Mouse (Mus musculus) kidney, postnatal 0 days (tissue): ENCODE measurements around the gene Sf1. TPM values are rescaled to one million over a fixed set of nuclear protein-coding genes. Genes with fewer than 3 reads are reported as not detected.

ENCODE experiments used
- ATAC-seq: fragments of 200-750 bp; cut with Nextera tagmentation; replicated peaks from 2 replicates; pipeline ENCODE4 v1.8.0; 2017; ENCODE audit warnings: low read depth, moderate number of reproducible peaks, moderate TSS enrichment, moderate library complexity; ENCODE audit not compliant: low FRiP score
- DNase-seq: peaks from one replicate; pipeline ENCODE4 v3.0.0-alpha.2; 2016; ENCODE audit warnings: low spot score
- H3K27ac ChIP-seq: fragments of 300-500 bp; sonication (generic); 2 replicates; pipeline ENCODE4 v1.5.1; 2014; ENCODE audit warnings: mild to moderate bottlenecking
- H3K27me3 ChIP-seq: fragments of 300-500 bp; sonication (generic); 2 replicates; pipeline ENCODE4 v1.6.1; 2014; ENCODE audit warnings: low read length, mixed read lengths; ENCODE audit not compliant: insufficient read depth
- H3K36me3 ChIP-seq: fragments of 300-500 bp; sonication (generic); 2 replicates; pipeline ENCODE4 v1.6.1; 2014; ENCODE audit warnings: low read length, mixed read lengths; ENCODE audit not compliant: insufficient read depth
- H3K4me1 ChIP-seq: fragments of 300-500 bp; sonication (generic); replicated peaks from 2 replicates; pipeline ENCODE4 v1.6.1; 2014; ENCODE audit warnings: antibody characterized with exemption, low read length, mixed read lengths; ENCODE audit not compliant: insufficient read depth
- H3K4me2 ChIP-seq: fragments of 300-500 bp; sonication (generic); 2 replicates; pipeline ENCODE4 v1.6.1; 2014; ENCODE audit warnings: mild to moderate bottlenecking, low read length, moderate library complexity, mixed read lengths
- H3K4me3 ChIP-seq: fragments of 300-500 bp; sonication (generic); replicated peaks from 2 replicates; pipeline ENCODE4 v1.5.1; 2014; ENCODE audit warnings: low read depth, low read length
- H3K9ac ChIP-seq: fragments of 300-500 bp; sonication (generic); 2 replicates; pipeline ENCODE4 v1.6.1; 2014; ENCODE audit warnings: low read depth, low read length
- H3K9me3 ChIP-seq: fragments of 300-500 bp; sonication (generic); replicated peaks from 2 replicates; pipeline ENCODE4 v1.6.1; 2016; ENCODE audit warnings: low read length, inconsistent platforms, mixed read lengths
- CTCF ChIP-seq: IDR thresholded peaks from 2 replicates; pipeline ENCODE4 v1.5.1; 2016; ENCODE audit warnings: antibody characterized with exemption, low read depth, mild to moderate bottlenecking, moderate library complexity
- WGBS: fragments of 180-500 bp; shearing (Covaris S2); extraction: QIAGEN DNeasy Blood & Tissue Kit; methylation state at CpG from one replicate; pipeline ENCODE4 v1.1.7; 2014; 5-methylcytosine and 5-hydroxymethylcytosine counted together
- polyA plus RNA-seq: library from polyadenylated mRNA; unstranded; fragments of >200 nt; fragmentation: Nextera tagmentation; extraction: Ambion mirVana; gene quantifications from 2 replicates; pipeline ENCODE4 v1.2.1, GENCODE M21; 2015

Gene Sf1
- polyA plus RNA-seq, 1 experiment from 2014 or later, result 91.1 TPM

DNA sequence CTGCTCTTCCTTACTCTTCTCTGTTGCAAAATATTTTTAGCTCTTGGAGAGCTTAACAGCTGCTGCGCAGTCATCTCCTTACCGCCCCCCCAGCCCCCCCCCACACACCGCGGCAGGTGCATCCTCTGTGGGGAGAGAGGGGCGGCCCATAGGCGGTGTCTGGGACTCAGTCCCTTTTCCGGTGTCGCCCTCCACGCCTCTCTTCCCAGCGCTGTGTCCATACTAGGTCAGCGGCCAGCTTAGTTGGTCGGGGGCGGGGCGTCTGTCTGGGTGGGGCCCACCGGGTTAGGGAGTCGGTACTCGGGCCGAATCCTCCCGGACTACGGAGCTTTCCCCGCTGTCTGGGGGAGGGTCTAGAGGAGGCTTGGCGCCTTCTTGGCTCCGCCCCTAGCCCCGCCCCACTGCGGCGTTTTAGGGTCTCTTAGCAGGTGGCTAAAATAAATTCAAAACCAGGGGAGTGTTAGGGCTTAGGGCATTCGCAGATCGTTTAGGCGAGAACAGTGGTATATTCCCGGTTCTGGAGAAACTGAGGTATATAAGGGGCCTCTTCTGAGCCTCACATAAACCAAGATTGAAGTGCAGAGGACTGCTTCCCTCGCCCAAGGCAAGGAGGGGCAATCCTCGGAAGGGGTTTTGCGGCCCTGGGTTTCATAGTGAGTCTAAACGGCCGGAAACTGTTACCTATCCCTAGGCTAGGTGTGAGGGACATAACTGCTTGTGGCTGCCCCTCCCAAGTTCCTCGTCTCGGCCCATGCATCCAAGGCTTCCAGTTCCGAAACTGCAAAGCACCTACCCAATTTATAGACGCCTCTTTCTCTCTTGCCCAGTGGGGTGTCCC is 35.2 kb downstream of the Sf1 start:
- Histone ChIP-seq H3K9me3 (no peaks in the 10 kb centered on the region), H3K4me1 (peaks cover 32% of the 10 kb centered on the region), H3K27ac (peak overlapping the region; percentile 52; the same call in 1 of the 2 replicates), H3K36me3 (no peaks in the 10 kb centered on the region), H3K27me3 (no peaks in the 10 kb centered on the region), H3K4me2 (peak overlapping the region; percentile 91), H3K9ac (peak overlapping the region; percentile 67; the same call in 1 of the 2 replicates), H3K4me3 (peak overlapping the region; percentile 52)
- DNase-seq (peak; percentile 61), ATAC-seq (peak; percentile 16; the same call in 1 of the 2 replicates)
- TF ChIP-seq CTCF, result no peak
- 2% methylated on average over 39 of the region's 39 CpGs for WGBS

DNA sequence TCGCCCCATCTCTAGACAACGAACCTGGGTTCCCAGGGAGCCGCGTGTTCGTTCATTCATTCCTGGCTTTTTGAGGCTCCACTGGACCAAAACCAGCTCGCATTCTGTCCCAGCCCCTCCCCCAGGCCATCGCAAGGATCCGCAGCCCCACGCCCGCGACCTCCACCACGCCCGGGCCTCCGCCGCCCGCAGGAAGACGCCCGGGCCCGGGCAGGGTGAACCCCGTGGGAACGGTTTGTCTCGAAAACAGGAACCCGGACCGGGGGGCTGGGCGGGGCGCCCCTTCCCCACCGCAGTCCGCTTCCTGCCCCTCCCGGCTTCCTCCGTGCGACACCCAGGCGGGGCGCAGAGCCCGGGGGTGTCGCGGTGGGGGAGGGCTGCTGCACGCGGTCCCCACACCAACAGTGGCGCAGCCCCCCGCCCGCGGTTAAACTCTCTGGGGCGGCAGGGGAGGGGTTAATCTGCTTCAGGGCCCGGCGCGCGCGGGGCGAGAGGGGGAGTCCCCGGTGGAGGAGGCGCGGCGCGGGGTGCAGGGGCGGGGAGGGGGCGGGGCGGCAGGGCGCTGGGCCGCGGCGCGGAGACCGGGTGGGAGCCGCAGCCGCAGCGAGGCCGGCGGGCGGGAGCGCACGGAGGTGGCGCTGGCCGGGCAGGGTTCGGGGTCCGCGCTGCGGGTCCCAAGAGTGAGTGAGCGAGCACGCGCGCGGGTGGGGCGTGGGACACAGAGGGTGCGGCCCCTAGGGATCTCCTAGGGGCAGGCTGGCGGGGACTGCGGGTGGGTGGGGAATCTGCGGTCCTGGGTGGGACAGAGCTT is 36.0 kb downstream of the Sf1 start, which contains the start of gene Rasgrp2:
Gene Rasgrp2 (plus strand): TSS at position 56 of the 811 bp plus-strand sequence.
- Histone ChIP-seq H3K9ac (peak within 1 kb of the TSS; percentile 67), H3K9me3 (no peaks in the 10 kb centered on the region), H3K27me3 (no peaks in the 10 kb centered on the region), H3K4me1 (peaks cover 32% of the 10 kb centered on the region), H3K36me3 (no peaks in the 10 kb centered on the region), H3K4me3 (peak within 1 kb of the TSS; percentile 52), H3K27ac (peak within 1 kb of the TSS; percentile 52; the same call in 1 of the 2 replicates), H3K4me2 (peak within 1 kb of the TSS; percentile 91)
- no peak for ATAC-seq
- TF ChIP-seq CTCF, result no peak
- peak; percentile 61 for DNase-seq
- WGBS, result 1% methylated on average over 70 of the region's 87 CpGs

DNA sequence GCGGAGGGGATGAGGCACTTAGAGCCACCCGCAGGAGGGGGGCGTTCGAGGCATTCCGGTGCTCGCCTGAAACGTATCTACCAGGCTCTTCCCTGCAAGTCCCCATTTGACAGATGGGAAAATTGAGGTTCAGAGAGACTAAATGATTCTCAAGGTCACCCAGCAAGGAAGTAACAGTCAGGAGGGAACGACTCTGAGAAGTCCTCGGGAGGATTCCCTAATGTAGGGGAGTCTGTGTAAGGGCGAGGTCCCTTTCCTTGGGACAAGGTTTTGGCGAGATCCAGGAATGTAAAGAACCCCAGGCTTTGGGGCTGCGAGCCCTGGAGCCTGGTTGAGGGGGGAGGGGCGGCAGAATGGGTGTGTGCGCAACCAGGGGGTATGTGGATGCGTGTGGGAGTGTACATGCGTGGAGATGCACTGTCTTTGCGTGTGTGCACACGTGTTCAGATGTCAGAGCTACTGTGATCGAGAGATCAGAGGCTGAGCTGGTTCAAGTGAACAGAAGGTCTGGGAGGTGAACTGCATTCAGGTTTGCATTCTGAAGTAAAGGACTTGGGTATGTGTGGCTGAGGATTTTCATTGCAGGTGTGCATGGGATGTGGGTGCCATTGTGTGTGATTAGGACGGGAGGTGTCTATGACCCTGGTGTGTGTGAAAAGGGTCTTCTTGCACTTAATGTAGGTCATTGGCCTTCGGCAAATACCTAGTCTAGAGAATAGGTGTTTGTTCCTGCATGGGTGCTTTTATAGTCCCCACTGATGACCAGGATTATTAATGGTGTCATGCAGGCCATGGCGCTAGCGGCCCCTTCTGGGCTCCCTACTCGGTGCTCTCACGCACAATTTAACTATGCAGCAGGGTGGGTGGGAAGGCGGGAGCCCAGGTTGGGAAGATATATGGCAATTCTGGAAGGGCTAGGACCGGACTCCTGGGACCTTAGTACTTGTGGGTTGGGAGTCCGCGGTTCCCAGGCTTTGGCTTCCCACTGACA is 36.9 kb downstream of the Sf1 start:
- H3K4me2 ChIP-seq, result peak overlapping the region; percentile 91
- H3K9me3 ChIP-seq, result no peaks in the 10 kb centered on the region
- peak overlapping the region; percentile 67 for H3K9ac ChIP-seq
- H3K27ac ChIP-seq, result peak overlapping the region; percentile 75; the same call in 1 of the 2 replicates
- ATAC-seq (peak; percentile 12; the same call in 1 of the 2 replicates), DNase-seq (no peak)
- H3K36me3 ChIP-seq, result no peaks in the 10 kb centered on the region
- TF ChIP-seq CTCF, result peak; percentile 38; the same call in 1 of the 2 replicates
- no peaks in the 10 kb centered on the region for H3K27me3 ChIP-seq
- 2% methylated on average over 29 of the region's 29 CpGs for WGBS
- peaks cover 32% of the 10 kb centered on the region for H3K4me1 ChIP-seq
- peak overlapping the region; percentile 52 for H3K4me3 ChIP-seq

- H3K4me2 ChIP-seq, result peak overlapping the region; percentile 91
- H3K4me1 ChIP-seq, result peaks cover 32% of the 10 kb centered on the region
- no peaks in the 10 kb centered on the region for H3K9me3 ChIP-seq
- no peaks in the 10 kb centered on the region for H3K27me3 ChIP-seq
- DNase-seq (peak; percentile 88), ATAC-seq (peak; percentile 44; the same call in 1 of the 2 replicates)
- H3K36me3 ChIP-seq, result no peaks in the 10 kb centered on the region
- 0% methylated on average over 31 of the region's 32 CpGs for WGBS
- peak overlapping the region; percentile 75 for H3K27ac ChIP-seq
- peak; percentile 85 for TF ChIP-seq CTCF
- peak overlapping the region; percentile 52 for H3K4me3 ChIP-seq
- H3K9ac ChIP-seq, result 0 out of 2 replicates have a peak overlapping the region, but pooled peaks have one; percentile 6
Observed at GRCm38 (mm10) chr19:6401131-6401815, 37.8 kb downstream of the Sf1 start.

- 5% methylated on average over 9 of the region's 9 CpGs for WGBS
- DNase-seq (peak; percentile 70), ATAC-seq (peak; percentile 5; the same call in 1 of the 2 replicates)
- Histone ChIP-seq H3K4me1 (peaks cover 32% of the 10 kb centered on the region), H3K27me3 (no peaks in the 10 kb centered on the region), H3K27ac (peak overlapping the region; percentile 75), H3K4me2 (peak overlapping the region; percentile 91), H3K4me3 (peak overlapping the region; percentile 52), H3K9me3 (no peaks in the 10 kb centered on the region), H3K9ac (0 out of 2 replicates have a peak overlapping the region, but pooled peaks have one; percentile 6), H3K36me3 (no peaks in the 10 kb centered on the region)
- no peak for TF ChIP-seq CTCF
Observed at GRCm38 (mm10) chr19:6401951-6402350, 38.5 kb downstream of the Sf1 start.
